Mouse (Mus musculus): ENCODE measurements around the gene Hist1h4h. TPM values are rescaled to one million over a fixed set of nuclear protein-coding genes. Genes with fewer than 3 reads are reported as not detected.
A peak's percentile ranks its signal among the peaks of the same experiment; 100 is the strongest.

Hist1h4h gene
- polyA plus RNA-seq, 1 experiment = 10.5 TPM

- Histone ChIP-seq H3K4me1 (ENCODE audit: control insufficient read depth, insufficient read depth, low read length) (no peaks in the 10 kb centered on the region), H3K27ac (ENCODE audit: insufficient read depth, low read length) (no peak overlapping the region), H3K4me3 (ENCODE audit: insufficient read depth, low read length) (peak overlapping the region; percentile 37)
- TF ChIP-seq POLR2A (IDR thresholded peaks at IDR 0.05; ENCODE audit: low read depth, low read length) (no peak), CTCF (IDR thresholded peaks at IDR 0.05; ENCODE audit: borderline replicate concordance, insufficient read depth, low read length) (no peak)
Observed at GRCm38 (mm10) chr13:23498653-23499052, 32.2 kb upstream of the Hist1h4h start.

DNA sequence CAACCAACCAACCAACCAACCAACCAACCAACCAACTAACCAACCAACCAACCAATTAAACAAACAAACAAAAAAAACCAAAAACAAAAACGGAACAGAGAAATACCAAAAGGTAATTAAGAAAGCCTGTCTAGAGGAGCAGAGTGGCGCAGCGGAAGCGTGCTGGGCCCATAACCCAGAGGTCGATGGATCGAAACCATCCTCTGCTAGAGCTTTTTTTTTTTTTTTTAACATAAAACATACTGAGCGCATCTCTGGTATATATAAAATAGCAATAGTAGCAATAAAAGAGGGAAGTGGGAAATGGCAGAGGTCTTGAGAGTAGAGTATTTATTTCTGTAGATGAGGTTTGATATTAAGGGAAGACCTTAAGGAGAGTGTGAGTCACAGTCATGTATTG is 30.9 kb upstream of the Hist1h4h start:
- TF ChIP-seq CTCF (IDR thresholded peaks at IDR 0.05; ENCODE audit: borderline replicate concordance, insufficient read depth, low read length) (no peak), POLR2A (IDR thresholded peaks at IDR 0.05; ENCODE audit: low read depth, low read length) (no peak)
- Histone ChIP-seq H3K4me1 (ENCODE audit: control insufficient read depth, insufficient read depth, low read length) (no peaks in the 10 kb centered on the region; the same call in 1 of the 2 replicates), H3K27ac (ENCODE audit: insufficient read depth, low read length) (no peak overlapping the region), H3K4me3 (ENCODE audit: insufficient read depth, low read length) (no peak overlapping the region)

DNA sequence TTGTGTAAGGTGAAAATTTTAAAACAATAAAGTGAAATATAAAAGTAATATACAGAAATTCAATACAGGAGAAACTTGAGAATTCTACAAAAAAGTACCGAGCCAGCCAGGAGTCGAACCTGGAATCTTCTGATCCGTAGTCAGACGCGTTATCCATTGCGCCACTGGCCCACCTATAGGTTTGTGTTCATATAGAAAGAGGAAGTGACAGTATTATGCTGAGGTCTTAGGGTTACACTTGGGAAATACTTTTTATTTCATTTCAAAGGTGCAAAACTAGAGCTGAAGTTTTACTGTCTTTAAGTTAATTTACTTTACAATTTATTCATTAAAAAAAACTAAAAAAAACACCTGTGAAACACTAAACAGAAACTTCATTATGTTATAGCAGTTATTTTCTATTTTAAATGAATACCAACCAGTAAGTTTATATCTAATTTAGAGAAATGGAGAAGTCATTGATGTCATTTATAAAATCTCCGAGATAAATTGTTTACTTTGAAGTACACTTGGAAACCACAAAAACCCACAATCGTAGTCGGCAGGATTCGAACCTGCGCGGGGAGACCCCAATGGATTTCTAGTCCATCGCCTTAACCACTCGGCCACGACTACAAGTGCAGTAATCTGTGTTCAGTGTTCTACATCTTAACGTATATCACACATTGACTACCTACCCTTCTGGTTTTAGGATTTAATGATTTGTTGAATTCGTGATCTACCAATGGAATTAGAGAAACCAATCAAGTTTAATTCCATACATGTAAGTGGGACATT is 30.2 kb upstream of the Hist1h4h start:
- no peak for TF ChIP-seq CTCF (IDR thresholded peaks at IDR 0.05; ENCODE audit: borderline replicate concordance, insufficient read depth, low read length)
- TF ChIP-seq POLR2A (IDR thresholded peaks at IDR 0.05; ENCODE audit: low read depth, low read length) = no peak
- Histone ChIP-seq H3K27ac (ENCODE audit: insufficient read depth, low read length) (no peak overlapping the region), H3K4me3 (ENCODE audit: insufficient read depth, low read length) (no peak overlapping the region), H3K4me1 (ENCODE audit: control insufficient read depth, insufficient read depth, low read length) (no peaks in the 10 kb centered on the region; the same call in 1 of the 2 replicates)

GRCm38 (mm10) chr13:23501511-23501910 is 29.3 kb upstream of the Hist1h4h start:
- TF ChIP-seq POLR2A (IDR thresholded peaks at IDR 0.05; ENCODE audit: low read depth, low read length) = no peak
- TF ChIP-seq CTCF (IDR thresholded peaks at IDR 0.05; ENCODE audit: borderline replicate concordance, insufficient read depth, low read length) = no peak
- Histone ChIP-seq H3K4me3 (ENCODE audit: insufficient read depth, low read length) (peak overlapping the region; percentile 29), H3K27ac (ENCODE audit: insufficient read depth, low read length) (no peak overlapping the region), H3K4me1 (ENCODE audit: control insufficient read depth, insufficient read depth, low read length) (no peaks in the 10 kb centered on the region; the same call in 1 of the 2 replicates)

GRCm38 (mm10) chr13:23502031-23502567 is 28.8 kb upstream of the Hist1h4h start:
- Histone ChIP-seq H3K4me3 (ENCODE audit: insufficient read depth, low read length) (peak overlapping the region; percentile 29; the same call in 1 of the 2 replicates), H3K4me1 (ENCODE audit: control insufficient read depth, insufficient read depth, low read length) (no peaks in the 10 kb centered on the region; the same call in 1 of the 2 replicates)
- TF ChIP-seq POLR2A (IDR thresholded peaks at IDR 0.05; ENCODE audit: low read depth, low read length) = no peak
- no peak for TF ChIP-seq CTCF (IDR thresholded peaks at IDR 0.05; ENCODE audit: borderline replicate concordance, insufficient read depth, low read length)

DNA sequence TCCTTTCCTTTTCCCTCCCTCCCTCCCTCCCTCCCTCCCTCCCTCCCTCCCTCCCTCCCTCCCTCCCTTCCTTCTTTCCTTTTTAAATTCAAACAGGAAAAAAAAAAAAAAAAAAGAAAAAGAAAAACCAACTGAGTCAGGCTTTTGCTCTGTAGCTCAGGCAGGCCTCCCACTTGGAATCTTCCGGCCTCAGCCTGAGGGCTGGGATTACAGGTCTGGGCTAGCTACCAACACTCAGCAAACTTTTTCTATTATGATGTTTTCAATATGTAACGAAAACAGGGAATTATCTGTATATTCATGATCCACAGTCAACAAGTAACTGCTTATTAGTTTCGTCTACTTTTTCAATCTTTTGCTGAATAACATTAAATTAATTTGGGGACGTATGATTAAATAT is 27.9 kb upstream of the Hist1h4h start:
- no peak for TF ChIP-seq POLR2A (IDR thresholded peaks at IDR 0.05; ENCODE audit: low read depth, low read length)
- TF ChIP-seq CTCF (IDR thresholded peaks at IDR 0.05; ENCODE audit: borderline replicate concordance, insufficient read depth, low read length) = no peak
- no peak overlapping the region for H3K4me3 ChIP-seq (ENCODE audit: insufficient read depth, low read length)
- no peaks in the 10 kb centered on the region; the same call in 1 of the 2 replicates for H3K4me1 ChIP-seq (ENCODE audit: control insufficient read depth, insufficient read depth, low read length)
- H3K27ac ChIP-seq (ENCODE audit: insufficient read depth, low read length) = no peak overlapping the region

More at GRCm38 (mm10) chr13:23502031-23502567, 28.8 kb upstream of the Hist1h4h start:
- H3K27ac ChIP-seq (ENCODE audit: insufficient read depth, low read length) = peak overlapping the region; percentile 1; the same call in 1 of the 2 replicates

DNA sequence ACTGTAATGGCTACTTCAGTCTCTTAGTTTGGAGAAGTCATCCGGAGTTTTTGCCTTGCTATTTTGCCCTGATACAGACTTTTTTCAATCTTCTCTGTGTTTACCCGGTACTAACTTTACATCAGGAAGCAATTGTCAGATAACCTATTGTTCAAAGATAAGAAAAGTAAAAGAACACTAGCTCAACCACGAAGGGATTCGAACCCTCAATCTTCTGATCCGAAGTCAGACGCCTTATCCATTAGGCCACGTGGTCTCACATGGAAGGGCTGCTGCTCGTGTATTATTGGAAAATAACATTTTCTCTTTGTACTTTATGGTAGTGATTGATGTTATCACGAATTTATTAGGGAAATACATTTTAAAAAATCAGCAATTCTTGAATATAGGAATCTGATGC is 27.1 kb upstream of the Hist1h4h start:
- TF ChIP-seq CTCF (IDR thresholded peaks at IDR 0.05; ENCODE audit: borderline replicate concordance, insufficient read depth, low read length) (no peak), POLR2A (IDR thresholded peaks at IDR 0.05; ENCODE audit: low read depth, low read length) (no peak)
- Histone ChIP-seq H3K27ac (ENCODE audit: insufficient read depth, low read length) (no peak overlapping the region), H3K4me3 (ENCODE audit: insufficient read depth, low read length) (no peak overlapping the region; the same call in 1 of the 2 replicates), H3K4me1 (ENCODE audit: control insufficient read depth, insufficient read depth, low read length) (no peaks in the 10 kb centered on the region; the same call in 1 of the 2 replicates)

GRCm38 (mm10) chr13:23505662-23506345 is 25.0 kb upstream of the Hist1h4h start:
- peak overlapping the region; percentile 55 for H3K27ac ChIP-seq (ENCODE audit: insufficient read depth, low read length)
- no peaks in the 10 kb centered on the region; the same call in 1 of the 2 replicates for H3K4me1 ChIP-seq (ENCODE audit: control insufficient read depth, insufficient read depth, low read length)
- no peak for TF ChIP-seq POLR2A (IDR thresholded peaks at IDR 0.05; ENCODE audit: low read depth, low read length)
- no peak for TF ChIP-seq CTCF (IDR thresholded peaks at IDR 0.05; ENCODE audit: borderline replicate concordance, insufficient read depth, low read length)
- H3K4me3 ChIP-seq (ENCODE audit: insufficient read depth, low read length) = peak overlapping the region; percentile 40

DNA sequence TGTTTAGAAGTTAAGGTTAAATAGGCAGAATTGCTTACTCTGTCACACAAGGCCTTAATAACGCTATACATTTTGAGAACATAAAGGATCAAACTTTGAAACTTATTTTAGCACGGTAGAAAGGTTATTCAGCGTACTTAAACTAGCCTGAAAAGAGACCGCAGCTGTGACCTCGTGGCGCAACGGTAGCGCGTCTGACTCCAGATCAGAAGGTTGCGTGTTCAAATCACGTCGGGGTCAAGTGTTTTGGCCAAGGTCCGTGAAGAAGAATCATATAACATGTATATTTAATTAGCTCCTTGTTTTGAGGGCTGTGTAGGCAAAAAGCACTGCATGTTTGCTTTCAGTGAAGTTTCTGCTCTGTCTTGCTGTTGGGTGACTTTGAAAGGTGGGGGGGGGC is 24.5 kb upstream of the Hist1h4h start:
- no peaks in the 10 kb centered on the region; the same call in 1 of the 2 replicates for H3K4me1 ChIP-seq (ENCODE audit: control insufficient read depth, insufficient read depth, low read length)

More for the DNA sequence above, 24.5 kb upstream of the Hist1h4h start:
- Histone ChIP-seq H3K4me3 (ENCODE audit: insufficient read depth, low read length) (no peak overlapping the region; the same call in 1 of the 2 replicates), H3K27ac (ENCODE audit: insufficient read depth, low read length) (no peak overlapping the region)
- TF ChIP-seq CTCF (IDR thresholded peaks at IDR 0.05; ENCODE audit: borderline replicate concordance, insufficient read depth, low read length) = no peak
- TF ChIP-seq POLR2A (IDR thresholded peaks at IDR 0.05; ENCODE audit: low read depth, low read length) = no peak
